Comparison of ENCODE assay signal across 9 mouse cellular contexts in the genomic region with DNA sequence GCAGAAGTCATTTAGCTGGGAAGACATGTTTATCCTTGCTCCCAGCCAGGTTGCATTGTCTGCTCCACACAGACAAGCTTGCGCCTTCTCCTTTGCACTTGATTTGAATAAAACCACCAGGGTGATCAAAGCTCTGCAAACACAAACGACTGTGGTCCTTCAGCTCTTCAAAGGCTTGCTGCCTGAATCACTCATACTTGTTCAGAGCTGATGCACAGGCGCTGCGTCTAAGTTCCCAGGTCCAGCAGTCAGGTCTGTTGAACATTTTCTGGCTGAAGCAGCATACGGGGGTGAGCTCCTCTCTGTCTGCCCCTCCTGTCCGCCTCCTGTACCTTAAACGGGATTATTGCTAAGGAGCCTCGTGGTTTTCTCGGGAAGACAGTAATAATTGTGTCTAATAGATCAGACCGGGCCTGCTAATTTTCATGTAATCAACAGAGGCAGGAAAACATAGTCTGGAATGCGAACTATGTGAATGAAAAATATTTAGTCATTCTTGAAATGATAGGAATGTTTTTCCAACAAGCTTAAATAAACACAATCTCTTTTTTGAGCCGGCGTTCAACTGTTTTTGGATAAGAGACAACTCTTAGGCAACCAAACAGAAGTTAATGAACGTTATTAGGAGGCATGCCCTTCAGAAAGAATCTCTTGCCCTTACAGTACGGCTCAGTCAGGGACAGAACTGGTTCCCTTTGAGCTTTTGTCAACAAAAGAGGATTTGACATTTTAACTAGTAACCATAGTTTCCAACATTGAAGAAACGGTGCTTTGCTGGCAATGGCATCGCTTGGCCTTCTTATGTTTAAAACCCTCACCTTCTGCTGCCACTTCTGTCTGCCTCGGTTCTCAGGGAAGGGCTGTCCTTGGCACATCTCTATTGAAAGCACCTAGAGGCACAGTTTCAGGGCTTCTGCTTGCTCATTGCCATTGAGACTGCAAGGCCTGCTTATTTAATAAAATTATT.
DNase-seq lines count a peak whose midpoint lies in the region; ATAC-seq and TF ChIP-seq lines count a peak whose summit lies in the region.
"Had no signal": no experiment of that assay in that cellular context is flagged by ENCODE, and none has a peak within 500 bp of the region (broad histone marks: within the 10 kb centered on the region; RNA-seq: fewer than 3 reads in every experiment).

No protein-coding gene starts in this region.

- peak; percentile 47 for DNase-seq in heart, adult 8-10 months (ENCODE audit: low spot score)
- DNase-seq in heart, embryonic 10.5 days (ENCODE audit: low spot score) = no peak
- DNase-seq in embryo, embryonic 11 days = peak; percentile 28
- DNase-seq in left cerebral cortex, postnatal 36 days (ENCODE audit: low spot score in 2 of 2) = no peak
- DNase-seq in left cerebral cortex, adult 9 months (ENCODE audit: low spot score in 2 of 2) = no peak
- DNase-seq: liver had no signal

- H3K9me3 ChIP-seq in heart, embryonic 10.5 days = no peaks in the 10 kb centered on the region
- H3K9me3 ChIP-seq in kidney, embryonic 16.5 days (ENCODE audit: low read length) = no peaks in the 10 kb centered on the region

- H3K79me2 ChIP-seq in C2C12 (ENCODE audit: control insufficient read depth, insufficient read depth) = no peaks in the 10 kb centered on the region

- 41% methylated on average over 18 of the region's 18 CpGs for WGBS in heart, embryonic 10.5 days
- WGBS in kidney, embryonic 16.5 days = 51% methylated on average over 18 of the region's 18 CpGs

- H3K4me2 ChIP-seq in kidney, embryonic 16.5 days (replicated peaks; ENCODE audit: low read depth, low read length) = no peak overlapping the region

- ATAC-seq in kidney, embryonic 16.5 days (ENCODE audit: low FRiP score, low TSS enrichment) = no peak
- ATAC-seq in erythroid progenitor cell, adult 5-6 weeks (replicated peaks; ENCODE audit: low FRiP score, poor library complexity, severe bottlenecking) = no peak

- peak overlapping the region; percentile 28 for H3ac ChIP-seq in C2C12 (ENCODE audit: control insufficient read depth, insufficient read length, low read depth)

- intact Hi-C loops in left cerebral cortex, postnatal 36 days (cut with DNase I) = no loop called here

- H3K79me3 ChIP-seq in C2C12 (ENCODE audit: low read depth) = no peaks in the 10 kb centered on the region

- H3K9ac ChIP-seq in kidney, embryonic 16.5 days (replicated peaks; ENCODE audit: low read length) = no peak overlapping the region

- H3K4me3 ChIP-seq in heart, embryonic 10.5 days = no peak overlapping the region
- no peak overlapping the region for H3K4me3 ChIP-seq in C2C12 (ENCODE audit: insufficient read depth, poor library complexity, severe bottlenecking)
- H3K4me3 ChIP-seq in kidney, embryonic 16.5 days (ENCODE audit: low read length) = no peak overlapping the region

- no peak for TF ChIP-seq CTCF in C2C12 (IDR thresholded peaks at IDR 0.05; ENCODE audit: control insufficient read depth, insufficient read depth, insufficient read length)

- no peak overlapping the region for H3K27ac ChIP-seq in heart, embryonic 10.5 days
- H3K27ac ChIP-seq in kidney, embryonic 16.5 days (ENCODE audit: low read length) = peak overlapping the region; percentile 86

- H3K36me3 ChIP-seq in heart, embryonic 10.5 days = 0 out of 2 replicates have a peak, but pooled peaks cover 3% of the 10 kb centered on the region
- peaks cover 8% of the 10 kb centered on the region for H3K36me3 ChIP-seq in C2C12 (ENCODE audit: control insufficient read depth, insufficient read depth)
- H3K36me3 ChIP-seq in kidney, embryonic 16.5 days (ENCODE audit: insufficient read depth, low read length) = 0 out of 2 replicates have a peak, but pooled peaks cover 6% of the 10 kb centered on the region

- peaks cover 77% of the 10 kb centered on the region for H3K27me3 ChIP-seq in heart, embryonic 10.5 days (ENCODE audit: insufficient read depth, poor library complexity, severe bottlenecking)
- no peaks in the 10 kb centered on the region for H3K27me3 ChIP-seq in C2C12 (ENCODE audit: control insufficient read depth, insufficient read depth, insufficient read length)
- H3K27me3 ChIP-seq in kidney, embryonic 16.5 days (ENCODE audit: insufficient read depth, low read length) = no peaks in the 10 kb centered on the region

- peaks cover 33% of the 10 kb centered on the region for H3K4me1 ChIP-seq in heart, embryonic 10.5 days
- peaks cover 18% of the 10 kb centered on the region for H3K4me1 ChIP-seq in kidney, embryonic 16.5 days (ENCODE audit: insufficient read depth, low read length)

TF ChIP-seq in C2C12, 6 proteins besides CTCF, POLR2A, EP300 and RAD21:
- TF ChIP-seq FOSL1 (IDR thresholded peaks at IDR 0.05; ENCODE audit: insufficient read depth, low read length, poor library complexity, severe bottlenecking) (no peak), CEBPB (IDR thresholded peaks at IDR 0.05; ENCODE audit: low read depth) (peak; percentile 56)

Comparison
In these comparisons a context has a peak if more than half of its experiments do, and no peak if none do; other contexts are left out.
1. DNase-seq: peak in heart, adult 8-10 months (single experiment) and embryo, embryonic 11 days (single experiment); none in heart, embryonic 10.5 days (single experiment), left cerebral cortex, postnatal 36 days (0 of 2) and left cerebral cortex, adult 9 months (0 of 2).